Mouse (Mus musculus): ENCODE results near the gene Ubr2. TPM values are rescaled to one million over a fixed set of nuclear protein-coding genes. Genes with fewer than 3 reads are reported as not detected.

Gene Ubr2
- total RNA-seq, 2 experiments from 2014 or later: 30.9 to 42.1 TPM

- DNase-seq: peak; percentile 82
- intact Hi-C loops (cut with DNase I; ENCODE audit: low total_unique reads): no loop called here
These were observed 120.8 kb downstream of the Ubr2 start for GRCm38 (mm10) chr17:46889450-46890084.

- DNase-seq: peak; percentile 27
- intact Hi-C loops (cut with DNase I; ENCODE audit: low total_unique reads): no loop called here
These were observed 121.7 kb downstream of the Ubr2 start for GRCm38 (mm10) chr17:46888511-46889212.

- intact Hi-C loops (cut with DNase I; ENCODE audit: low total_unique reads): no loop called here
- DNase-seq: no peak
These were observed 124.3 kb downstream of the Ubr2 start for GRCm38 (mm10) chr17:46885910-46886643.

GRCm38 (mm10) chr17:46885218-46885909, 125.0 kb downstream of the Ubr2 start:
- intact Hi-C loops (cut with DNase I; ENCODE audit: low total_unique reads): no loop called here
- no peak for DNase-seq

- DNase-seq: no peak
- intact Hi-C loops (cut with DNase I; ENCODE audit: low total_unique reads): no loop called here
These were observed 125.6 kb downstream of the Ubr2 start for GRCm38 (mm10) chr17:46884766-46885165.

GRCm38 (mm10) chr17:46883107-46883506, 127.2 kb downstream of the Ubr2 start:
- intact Hi-C loops (cut with DNase I; ENCODE audit: low total_unique reads): no loop called here
- DNase-seq: no peak

- DNase-seq: no peak
- intact Hi-C loops (cut with DNase I; ENCODE audit: low total_unique reads): no loop called here
These were observed 128.6 kb downstream of the Ubr2 start for GRCm38 (mm10) chr17:46881728-46882127.

- DNase-seq: no peak
- intact Hi-C loops (cut with DNase I; ENCODE audit: low total_unique reads): no loop called here
These were observed 130.0 kb downstream of the Ubr2 start for GRCm38 (mm10) chr17:46880322-46880721.

- DNase-seq: peak; percentile 36
- intact Hi-C loops (cut with DNase I; ENCODE audit: low total_unique reads): loop anchor here (5.0 kb wide), 1 partner anchor 98 kb away; the partner anchor contains the start of gene Rpl7l1
These were observed 130.5 kb downstream of the Ubr2 start for GRCm38 (mm10) chr17:46879841-46880311.

Other genes with a start within 250 kb of the Ubr2 start
- gene Ptcra, start 246.8 kb downstream of the Ubr2 start, total RNA-seq (2021): not detected
- 10 to 100 TPM; 37.8 to 40.2 TPM for gene 2310039H08Rik, start 237.9 kb downstream of the Ubr2 start, total RNA-seq (2021)
- gene Rpl7l1, start 227.9 kb downstream of the Ubr2 start, total RNA-seq (2021): 10 to 100 TPM; 54.3 to 57.3 TPM
- 10 to 100 TPM in 1 of 2 experiments, 1 to 10 TPM in 1; 9.4 to 10.5 TPM for gene Bicral, start 152.1 kb downstream of the Ubr2 start, total RNA-seq (2021)
- gene Tbcc, start 119.9 kb downstream of the Ubr2 start, total RNA-seq (2021): 10 to 100 TPM; 12.9 to 14.5 TPM
- gene Prph2, start 100.1 kb downstream of the Ubr2 start, total RNA-seq (2021): not detected

Measured in gastrocnemius, postnatal 14 days (tissue).